In genomic region chr16:91772586-91772985, GRCm38 (mm10) we compare ENCODE assay signal across 20 mouse cellular contexts. TPM values are rescaled to one million over a fixed set of nuclear protein-coding genes. Genes with fewer than 3 reads are reported as not detected.
DNase-seq lines count a peak whose midpoint lies in the region; ATAC-seq and TF ChIP-seq lines count a peak whose summit lies in the region.
"Had no signal": no experiment of that assay in that cellular context is flagged by ENCODE, and none has a peak within 500 bp of the region (broad histone marks: within the 10 kb centered on the region; RNA-seq: fewer than 3 reads in every experiment).

No protein-coding gene starts in this region.

- no peaks in the 10 kb centered on the region for H3K27me3 ChIP-seq in forebrain, embryonic 15.5 days
- H3K27me3 ChIP-seq in forebrain, embryonic 10.5 days (ENCODE audit: poor library complexity, severe bottlenecking) = no peaks in the 10 kb centered on the region
- no peaks in the 10 kb centered on the region for H3K27me3 ChIP-seq in hindbrain, embryonic 12.5 days
- no peaks in the 10 kb centered on the region for H3K27me3 ChIP-seq in hindbrain, postnatal 0 days (ENCODE audit: insufficient read depth, low read length)
- H3K27me3 ChIP-seq in neural tube, embryonic 13.5 days = no peaks in the 10 kb centered on the region
- H3K27me3 ChIP-seq in neural tube, embryonic 15.5 days (replicated peaks) = no peaks in the 10 kb centered on the region
- H3K27me3 ChIP-seq: CH12.LX; embryonic facial prominence, embryonic 12.5 days; Patski had no signal

- H3K4me2 ChIP-seq in forebrain, embryonic 15.5 days (replicated peaks) = no peak overlapping the region
- no peak overlapping the region for H3K4me2 ChIP-seq in hindbrain, embryonic 12.5 days (replicated peaks)
- H3K4me2 ChIP-seq in hindbrain, postnatal 0 days (ENCODE audit: low read depth, low read length) = no peak overlapping the region
- H3K4me2 ChIP-seq in neural tube, embryonic 13.5 days = no peak overlapping the region
- H3K4me2 ChIP-seq in neural tube, embryonic 15.5 days = no peak overlapping the region
- H3K4me2 ChIP-seq: embryonic facial prominence, embryonic 12.5 days; heart, embryonic 11.5 days had no signal

- no peak for ATAC-seq in forebrain, embryonic 15.5 days (replicated peaks)
- no peak for ATAC-seq in hindbrain, embryonic 12.5 days (ENCODE audit: low FRiP score)
- ATAC-seq in hindbrain, postnatal 0 days = no peak
- no peak for ATAC-seq in neural tube, embryonic 13.5 days (ENCODE audit: low read depth)
- ATAC-seq in neural tube, embryonic 15.5 days (ENCODE audit: low FRiP score) = no peak
- ATAC-seq: activated CD4-positive, CD25-positive, alpha-beta regulatory T cell, adult 4 months; forebrain, embryonic 14.5 days; Patski had no signal

- H3K9me3 ChIP-seq in forebrain, embryonic 15.5 days = no peaks in the 10 kb centered on the region
- H3K9me3 ChIP-seq in forebrain, embryonic 10.5 days = no peaks in the 10 kb centered on the region
- H3K9me3 ChIP-seq in hindbrain, embryonic 12.5 days (replicated peaks) = no peaks in the 10 kb centered on the region
- H3K9me3 ChIP-seq in hindbrain, postnatal 0 days (ENCODE audit: low read length) = no peaks in the 10 kb centered on the region
- no peaks in the 10 kb centered on the region for H3K9me3 ChIP-seq in neural tube, embryonic 13.5 days
- no peaks in the 10 kb centered on the region for H3K9me3 ChIP-seq in neural tube, embryonic 15.5 days (replicated peaks)
- H3K9me3 ChIP-seq: embryonic facial prominence, embryonic 12.5 days had no signal

- H3K4me1 ChIP-seq in forebrain, embryonic 15.5 days = peaks cover 32% of the 10 kb centered on the region
- H3K4me1 ChIP-seq in forebrain, embryonic 10.5 days = peaks cover 26% of the 10 kb centered on the region
- H3K4me1 ChIP-seq in hindbrain, embryonic 12.5 days = peaks cover 54% of the 10 kb centered on the region
- peaks cover 12% of the 10 kb centered on the region for H3K4me1 ChIP-seq in hindbrain, postnatal 0 days (ENCODE audit: insufficient read depth, low read length)
- H3K4me1 ChIP-seq in neural tube, embryonic 13.5 days (replicated peaks) = peaks cover 77% of the 10 kb centered on the region
- peaks cover 61% of the 10 kb centered on the region for H3K4me1 ChIP-seq in neural tube, embryonic 15.5 days

- no peak overlapping the region for H3K9ac ChIP-seq in forebrain, embryonic 15.5 days (replicated peaks)
- no peak overlapping the region for H3K9ac ChIP-seq in hindbrain, embryonic 12.5 days
- H3K9ac ChIP-seq in hindbrain, postnatal 0 days (replicated peaks; ENCODE audit: low read length) = no peak overlapping the region
- H3K9ac ChIP-seq in neural tube, embryonic 13.5 days = no peak overlapping the region
- no peak overlapping the region for H3K9ac ChIP-seq in neural tube, embryonic 15.5 days (replicated peaks)
- H3K9ac ChIP-seq: embryonic facial prominence, embryonic 12.5 days had no signal

- 0 out of 2 replicates have a peak overlapping the region, but pooled peaks have one; percentile 7 for H3K27ac ChIP-seq in forebrain, embryonic 15.5 days (replicated peaks)
- no peak overlapping the region for H3K27ac ChIP-seq in forebrain, embryonic 10.5 days
- H3K27ac ChIP-seq in hindbrain, embryonic 12.5 days = peak overlapping the region; percentile 82; the same call in 1 of the 2 replicates
- no peak overlapping the region for H3K27ac ChIP-seq in hindbrain, postnatal 0 days
- peak overlapping the region; percentile 68; the same call in 1 of the 2 replicates for H3K27ac ChIP-seq in neural tube, embryonic 13.5 days (replicated peaks)
- 0 out of 2 replicates have a peak overlapping the region, but pooled peaks have one; percentile 81 for H3K27ac ChIP-seq in neural tube, embryonic 15.5 days (replicated peaks)
- H3K27ac ChIP-seq: embryonic facial prominence, embryonic 12.5 days had no signal

- no peaks in the 10 kb centered on the region for H3K36me3 ChIP-seq in forebrain, embryonic 15.5 days
- H3K36me3 ChIP-seq in forebrain, embryonic 10.5 days (replicated peaks) = no peaks in the 10 kb centered on the region
- H3K36me3 ChIP-seq in hindbrain, embryonic 12.5 days = no peaks in the 10 kb centered on the region
- no peaks in the 10 kb centered on the region for H3K36me3 ChIP-seq in hindbrain, postnatal 0 days (ENCODE audit: insufficient read depth, low read length)
- no peaks in the 10 kb centered on the region for H3K36me3 ChIP-seq in neural tube, embryonic 13.5 days
- H3K36me3 ChIP-seq in neural tube, embryonic 15.5 days = no peaks in the 10 kb centered on the region
- H3K36me3 ChIP-seq: embryonic facial prominence, embryonic 12.5 days had no signal

- 85% methylated on average over 7 of the region's 7 CpGs for WGBS in forebrain, embryonic 15.5 days
- 89% methylated on average over 7 of the region's 7 CpGs for WGBS in forebrain, embryonic 10.5 days
- 74% methylated on average over 7 of the region's 7 CpGs for WGBS in hindbrain, embryonic 12.5 days
- WGBS in hindbrain, postnatal 0 days = 54% methylated on average over 7 of the region's 7 CpGs
- 64% methylated on average over 7 of the region's 7 CpGs for WGBS in neural tube, embryonic 13.5 days
- 60% methylated on average over 7 of the region's 7 CpGs for WGBS in neural tube, embryonic 15.5 days

- H3K4me3 ChIP-seq in forebrain, embryonic 15.5 days = no peak overlapping the region
- H3K4me3 ChIP-seq in forebrain, embryonic 10.5 days = no peak overlapping the region
- H3K4me3 ChIP-seq in hindbrain, embryonic 12.5 days = no peak overlapping the region
- no peak overlapping the region for H3K4me3 ChIP-seq in hindbrain, postnatal 0 days (ENCODE audit: low read length)
- H3K4me3 ChIP-seq in neural tube, embryonic 13.5 days = no peak overlapping the region
- no peak overlapping the region for H3K4me3 ChIP-seq in neural tube, embryonic 15.5 days (replicated peaks)
- H3K4me3 ChIP-seq: embryonic facial prominence, embryonic 12.5 days had no signal

- TF ChIP-seq CTCF in hindbrain, postnatal 0 days (IDR thresholded peaks at IDR 0.05; ENCODE audit: low read depth) = no peak

- no peak for DNase-seq in forebrain, embryonic 10.5 days (ENCODE audit: extremely low spot score, low spot score)
- no peak for DNase-seq in hindbrain, postnatal 0 days (ENCODE audit: low spot score)
- no peak for DNase-seq in neural tube, embryonic 10.5 days (ENCODE audit: extremely low spot score, low spot score)
- no peak for DNase-seq in right cerebral cortex, postnatal 36 days (ENCODE audit: low spot score in 2 of 2)
- DNase-seq: adrenal gland, postnatal 14 days; cerebellum, adult 2 months; heart, adult 18-20 months; heart, postnatal 36 days; kidney, adult 11 months; kidney, adult 9 months had no signal

RNA-seq across cellular contexts. Expression of gene Itsn1, which starts 43.5 kb away (rescaled TPM):
- polyA plus RNA-seq in forebrain, embryonic 15.5 days (2015; fragmentation: Nextera tagmentation; extraction: Ambion mirVana) = 82.5 and 86.7 TPM in 2 replicates
- polyA plus RNA-seq in forebrain, embryonic 10.5 days (2016; fragmentation: Nextera tagmentation; extraction: Ambion mirVana) = 38.7 and 40.7 TPM in 2 replicates
- polyA plus RNA-seq in hindbrain, embryonic 12.5 days (2016; fragmentation: Nextera tagmentation; extraction: Ambion mirVana) = 79.2 and 83.0 TPM in 2 replicates
- total RNA-seq in hindbrain, postnatal 0 days (2014; rRNA removed) = 65.1 and 69.5 TPM in 2 replicates
- 33.6 and 34.8 TPM in 2 replicates for polyA plus RNA-seq in hindbrain, postnatal 0 days (2015; fragmentation: Nextera tagmentation; extraction: Ambion mirVana)
- 60.4 and 62.5 TPM in 2 replicates for polyA plus RNA-seq in neural tube, embryonic 13.5 days (2015; fragmentation: Nextera tagmentation; extraction: Ambion mirVana)
- 44.5 and 48.6 TPM in 2 replicates for polyA plus RNA-seq in neural tube, embryonic 15.5 days (2015; fragmentation: Nextera tagmentation; extraction: Ambion mirVana)

RNA-seq across cellular contexts. Expression of gene Cryzl1, which starts 43.8 kb away (rescaled TPM):
- polyA plus RNA-seq in forebrain, embryonic 15.5 days (2015; fragmentation: Nextera tagmentation; extraction: Ambion mirVana) = 111 and 118 TPM in 2 replicates
- polyA plus RNA-seq in forebrain, embryonic 10.5 days (2016; fragmentation: Nextera tagmentation; extraction: Ambion mirVana) = 61.5 and 67.1 TPM in 2 replicates
- 81.1 and 83.4 TPM in 2 replicates for polyA plus RNA-seq in hindbrain, embryonic 12.5 days (2016; fragmentation: Nextera tagmentation; extraction: Ambion mirVana)
- 28.4 and 67.3 TPM in 2 replicates for total RNA-seq in hindbrain, postnatal 0 days (2014; rRNA removed)
- 88.0 and 101 TPM in 2 replicates for polyA plus RNA-seq in hindbrain, postnatal 0 days (2015; fragmentation: Nextera tagmentation; extraction: Ambion mirVana)
- 91.5 and 93.0 TPM in 2 replicates for polyA plus RNA-seq in neural tube, embryonic 13.5 days (2015; fragmentation: Nextera tagmentation; extraction: Ambion mirVana)
- 98.8 and 113 TPM in 2 replicates for polyA plus RNA-seq in neural tube, embryonic 15.5 days (2015; fragmentation: Nextera tagmentation; extraction: Ambion mirVana)

Comparison
In these comparisons a context has a peak if more than half of its experiments do, and no peak if none do; other contexts are left out.
1. H3K27ac ChIP-seq: peak in forebrain, embryonic 15.5 days (single experiment), hindbrain, embryonic 12.5 days (single experiment), neural tube, embryonic 13.5 days (single experiment) and neural tube, embryonic 15.5 days (single experiment); none in forebrain, embryonic 10.5 days (single experiment) and hindbrain, postnatal 0 days (single experiment).